Mouse (Mus musculus) left cerebral cortex, adult 11 months (tissue): Measurements from ENCODE around the gene Tpmt.
A peak's percentile ranks its signal among the peaks of the same experiment; 100 is the strongest.

Experiments
- DNase-seq: peaks from one replicate; pipeline ENCODE4 v3.0.0; 2022; ENCODE audit warnings: low spot score

Tpmt gene

DNA sequence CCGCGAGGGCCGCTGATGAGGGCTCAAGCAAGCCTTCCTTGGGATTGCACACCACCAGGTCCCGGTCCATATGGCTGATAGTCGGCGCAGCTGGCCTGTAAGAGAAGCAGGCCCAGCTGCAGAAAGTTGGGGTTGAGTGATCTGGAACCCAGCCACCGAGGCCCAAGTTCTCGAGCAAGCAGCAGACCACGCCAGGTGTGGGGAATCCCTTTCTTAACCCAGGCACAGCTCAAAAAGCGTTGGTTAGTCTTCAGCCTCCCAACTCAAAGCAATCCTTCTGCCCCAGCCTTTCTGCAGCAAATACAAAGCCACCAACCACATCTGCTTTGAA lies at the start of gene Tpmt:
Gene Tpmt, minus strand, starts transcription at position 121 of the 331 bp plus-strand sequence.
- no peak for DNase-seq

DNA sequence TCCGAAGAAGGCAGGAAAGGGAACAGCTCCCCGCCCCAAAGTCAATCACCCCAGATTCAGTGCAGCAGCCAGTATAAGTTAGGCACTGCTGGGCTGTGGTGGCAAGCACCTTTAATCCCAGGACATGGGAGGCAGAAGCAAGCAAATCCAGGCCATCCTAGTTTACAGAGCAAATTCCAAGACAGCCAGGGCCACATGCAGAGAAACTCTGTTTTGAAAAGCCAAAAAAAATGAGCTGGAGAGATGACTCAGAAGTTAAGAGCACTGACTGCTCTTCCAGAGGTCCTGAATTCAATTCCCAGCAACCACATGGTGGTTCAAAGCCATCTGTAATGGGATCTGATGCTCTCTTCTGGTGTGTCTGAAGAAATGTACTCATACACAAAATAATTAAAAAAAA lies 49.3 kb upstream of the Tpmt start:
- DNase-seq, result no peak

DNA sequence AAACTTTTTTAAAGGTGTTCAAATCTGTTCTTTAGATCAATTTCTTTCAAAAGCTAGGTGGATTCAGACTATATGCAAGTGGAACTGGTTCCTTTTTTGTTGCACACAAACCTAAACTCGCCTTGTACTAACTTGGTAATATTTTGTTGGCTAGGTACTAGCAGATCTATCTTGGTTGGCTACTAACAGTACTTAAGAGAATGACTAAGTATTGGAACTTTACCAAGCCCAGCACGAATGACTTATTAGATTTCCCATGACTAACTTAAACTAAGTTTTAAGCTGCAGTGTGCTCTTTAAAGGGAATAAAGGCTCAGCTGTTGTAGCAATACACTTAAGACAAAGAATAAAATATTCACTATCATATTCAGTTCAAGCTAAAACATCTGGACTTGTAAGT lies 44.7 kb upstream of the Tpmt start:
- no peak for DNase-seq

DNA sequence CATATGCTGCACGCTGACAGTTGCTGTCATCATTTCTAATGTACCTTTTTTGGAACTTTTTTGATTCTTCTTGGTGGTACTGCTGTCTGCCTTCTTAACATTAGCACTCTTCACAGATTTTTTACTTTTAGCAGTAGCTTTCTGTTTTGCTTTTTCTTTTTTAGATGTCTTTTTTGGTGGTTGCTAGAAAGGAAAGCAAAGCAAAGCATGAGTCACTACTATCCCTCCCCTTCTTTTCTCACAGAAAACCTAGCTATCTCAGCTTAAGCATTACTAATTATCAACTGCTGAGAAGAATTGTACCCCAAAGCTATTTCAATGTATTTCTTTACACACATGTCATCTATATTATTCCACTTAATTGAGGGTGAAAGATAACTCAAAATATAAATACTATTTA lies 43.9 kb upstream of the Tpmt start:
- no peak for DNase-seq

DNA sequence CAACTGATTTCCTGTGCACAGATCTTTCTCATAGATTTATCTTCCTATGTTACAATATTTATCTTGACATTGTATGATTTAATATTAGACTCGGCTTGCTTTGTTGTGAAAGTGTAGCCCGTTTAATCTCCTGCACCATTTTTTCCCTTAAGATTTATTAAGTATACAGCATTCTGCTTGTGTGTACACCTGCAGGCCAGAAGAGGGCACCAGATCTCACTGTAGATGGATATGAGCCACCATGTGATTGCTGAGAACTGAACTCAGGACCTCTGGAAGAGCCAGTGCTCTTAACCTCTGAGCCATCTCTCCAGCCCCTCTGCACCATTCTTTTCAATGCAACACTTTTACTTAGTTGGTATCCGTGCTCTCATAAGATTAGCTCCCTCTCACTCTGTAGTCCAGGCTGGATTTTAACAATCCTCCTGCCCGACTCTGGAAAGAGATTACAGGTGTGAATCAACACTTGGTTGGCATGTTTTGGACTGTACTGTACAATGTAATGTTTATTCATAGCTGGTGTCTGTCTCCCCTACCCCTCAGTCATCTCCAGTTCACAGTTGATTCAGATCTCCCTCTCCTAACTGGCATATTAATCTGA lies 36.5 kb upstream of the Tpmt start:
- no peak for DNase-seq

DNA sequence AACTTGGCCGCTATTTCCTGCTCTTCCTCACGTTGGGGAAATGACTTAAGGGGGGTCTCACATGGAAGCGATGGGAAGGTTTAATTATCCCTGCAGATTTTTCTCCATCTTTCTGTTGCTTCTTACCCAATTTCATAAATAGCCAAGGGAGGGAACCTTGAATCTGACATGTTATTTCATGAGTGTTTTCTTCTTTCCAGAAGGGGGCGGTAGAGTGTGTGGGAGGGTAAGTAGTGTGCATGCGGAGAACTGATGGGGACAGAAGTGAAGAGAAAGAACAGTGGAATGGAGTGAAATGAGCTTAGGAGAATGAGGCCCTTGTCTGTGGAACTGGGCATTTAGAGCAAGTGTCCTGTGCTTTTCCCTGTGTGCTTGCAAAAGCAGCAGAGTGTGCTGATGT lies 34.3 kb upstream of the Tpmt start:
- no peak for DNase-seq

DNA sequence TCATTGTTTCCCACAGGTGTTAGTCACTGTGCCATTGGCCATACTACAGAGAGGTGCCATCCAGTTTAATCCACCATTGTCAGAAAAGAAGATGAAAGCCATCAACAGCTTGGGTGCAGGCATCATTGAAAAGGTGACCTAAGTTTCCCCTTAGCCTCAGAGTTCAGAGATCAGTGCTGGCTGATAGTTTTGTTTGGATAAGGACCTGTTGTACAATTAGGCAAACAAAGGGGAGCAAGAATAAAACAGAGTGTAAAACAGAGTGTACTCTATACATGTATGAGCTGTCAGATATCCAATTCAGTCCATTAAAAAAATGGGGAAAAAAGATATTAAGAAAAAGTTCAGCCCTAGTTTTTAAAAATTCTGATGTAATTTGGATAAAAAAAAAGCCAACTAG lies 32.8 kb upstream of the Tpmt start:
- DNase-seq, result no peak

DNA sequence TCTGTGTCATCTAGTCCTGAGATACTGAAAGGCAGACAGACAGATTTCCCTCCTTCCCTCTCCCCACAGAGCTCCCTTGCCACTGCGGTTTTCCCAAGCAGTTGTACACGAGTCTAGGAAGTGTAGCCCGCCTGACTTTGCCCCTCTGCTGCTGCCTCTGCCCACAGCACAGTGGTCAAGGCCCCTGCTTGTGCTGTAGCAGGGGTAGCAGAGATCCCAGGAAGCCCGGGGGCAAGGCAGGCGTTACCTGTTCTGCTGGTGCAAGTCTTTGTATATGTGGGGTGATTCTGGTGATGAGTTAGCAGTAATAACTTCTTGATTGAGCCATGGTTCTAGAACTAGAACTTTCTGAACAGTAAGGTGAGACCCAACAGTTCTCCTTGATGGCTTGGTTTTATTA lies 31.6 kb upstream of the Tpmt start:
- no peak for DNase-seq

DNA sequence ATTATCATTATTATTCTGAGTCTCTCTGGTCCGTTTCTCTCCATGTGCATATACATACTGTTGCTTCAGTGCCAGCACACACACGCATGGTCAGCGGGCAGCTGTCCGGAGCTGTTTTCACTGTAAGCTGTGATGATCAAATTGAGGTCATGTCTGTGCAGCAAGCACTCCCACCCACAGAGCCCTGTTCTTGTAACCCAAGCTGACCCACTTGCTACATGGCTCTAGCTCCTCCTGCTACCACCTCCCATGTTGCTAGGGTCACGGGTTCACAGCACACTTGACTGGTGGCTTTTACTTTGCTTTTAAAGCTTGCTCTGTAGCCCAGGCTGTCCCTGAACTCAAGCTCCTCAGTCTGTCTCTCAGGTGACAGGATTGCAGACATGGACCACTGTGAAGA lies 27.9 kb upstream of the Tpmt start:
- no peak for DNase-seq

DNA sequence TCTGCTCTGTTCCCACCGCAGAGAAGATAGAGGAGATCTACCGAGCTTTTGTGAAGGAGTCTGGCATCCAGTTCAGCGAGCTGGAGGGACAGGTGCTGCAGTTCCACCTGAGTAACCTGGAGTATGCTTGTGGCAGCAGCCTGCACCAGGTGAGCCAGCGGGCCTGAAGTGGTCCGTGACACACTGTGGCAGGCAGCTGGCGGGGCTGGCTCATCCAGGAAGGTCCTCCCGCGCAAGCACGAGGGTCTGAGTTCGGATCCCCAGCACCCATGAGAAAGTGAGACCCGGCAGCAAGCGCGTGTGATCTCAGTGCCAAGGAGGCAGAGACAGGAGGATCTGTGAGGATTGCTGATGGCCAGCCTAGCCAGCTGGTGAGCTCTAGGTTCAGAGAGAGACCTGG lies 27.3 kb upstream of the Tpmt start:
- DNase-seq, result no peak

DNA sequence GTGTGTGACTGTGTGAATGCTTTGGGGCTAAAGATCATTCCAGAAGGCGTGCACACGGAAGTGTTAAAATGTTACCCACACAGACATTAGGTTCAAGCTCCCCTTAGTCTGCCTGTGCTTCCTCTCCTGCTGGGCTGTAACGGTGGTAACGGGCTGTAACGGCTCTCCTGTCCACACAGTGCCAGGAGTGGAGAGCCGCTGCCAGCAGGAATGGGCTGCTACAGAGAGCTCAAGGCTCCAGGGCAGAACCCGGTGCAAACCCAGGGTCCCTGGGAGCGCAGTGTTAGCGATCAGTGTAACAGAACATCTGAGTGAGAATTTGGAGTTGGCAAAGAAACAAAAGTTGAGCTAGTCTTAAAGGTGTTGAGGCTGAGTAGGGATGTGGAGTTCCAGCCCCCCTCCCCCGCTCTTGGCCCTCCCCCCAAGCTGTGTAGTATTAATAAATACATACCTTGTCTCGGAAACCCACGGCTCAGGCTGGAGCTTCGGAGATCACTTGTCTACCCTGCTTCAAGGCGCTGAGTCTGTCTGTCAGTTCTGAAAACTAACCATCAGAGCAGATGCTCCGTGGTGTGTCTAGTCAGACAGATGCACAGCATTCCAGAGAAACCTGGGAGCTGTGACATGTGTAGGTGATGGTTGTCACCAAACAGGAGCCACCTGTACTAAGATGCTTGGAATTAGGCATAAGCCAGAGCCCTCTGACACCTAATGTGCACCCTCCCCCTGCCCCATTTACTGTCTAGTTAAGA lies 26.0 kb upstream of the Tpmt start:
- no peak for DNase-seq

DNA sequence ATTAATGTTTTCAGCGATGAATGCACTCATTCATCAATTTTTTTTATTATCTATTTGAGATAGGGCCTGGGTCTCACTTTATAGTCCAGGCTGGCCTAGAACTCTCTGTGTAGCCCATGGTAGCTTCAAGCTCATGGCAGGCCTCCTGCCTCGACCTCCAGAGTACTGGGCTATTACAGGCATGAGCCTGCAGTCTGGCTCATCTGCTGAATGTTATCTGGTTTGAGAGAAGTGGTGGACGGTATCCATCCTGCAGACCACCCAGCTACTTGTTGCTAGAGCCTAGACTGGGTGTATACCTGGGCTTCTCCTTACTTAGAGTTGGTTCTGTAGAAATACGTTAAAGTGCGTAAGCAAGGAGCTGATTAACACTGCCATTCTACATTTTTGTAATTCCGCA lies 22.5 kb upstream of the Tpmt start:
- DNase-seq, result no peak

DNA sequence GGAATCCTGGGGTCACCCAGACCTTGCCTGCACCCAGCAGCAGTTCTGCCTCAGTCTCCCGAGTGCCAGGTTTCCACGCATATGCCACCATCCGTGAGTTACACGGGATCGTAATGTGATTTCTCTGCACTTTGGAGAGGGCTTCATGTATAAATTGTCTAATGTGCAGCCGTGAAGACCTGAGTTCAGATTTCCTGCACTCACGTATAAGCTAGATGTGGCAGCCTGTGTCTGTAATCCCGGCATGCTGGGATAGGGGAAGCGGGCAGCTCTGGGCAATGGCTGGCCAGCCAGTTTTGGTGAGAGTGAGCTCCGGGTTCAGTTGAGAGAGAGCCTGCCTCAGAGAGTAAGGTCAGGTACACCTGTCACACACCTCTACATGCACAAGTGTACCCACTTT lies 22.0 kb upstream of the Tpmt start:
- DNase-seq, result no peak

DNA sequence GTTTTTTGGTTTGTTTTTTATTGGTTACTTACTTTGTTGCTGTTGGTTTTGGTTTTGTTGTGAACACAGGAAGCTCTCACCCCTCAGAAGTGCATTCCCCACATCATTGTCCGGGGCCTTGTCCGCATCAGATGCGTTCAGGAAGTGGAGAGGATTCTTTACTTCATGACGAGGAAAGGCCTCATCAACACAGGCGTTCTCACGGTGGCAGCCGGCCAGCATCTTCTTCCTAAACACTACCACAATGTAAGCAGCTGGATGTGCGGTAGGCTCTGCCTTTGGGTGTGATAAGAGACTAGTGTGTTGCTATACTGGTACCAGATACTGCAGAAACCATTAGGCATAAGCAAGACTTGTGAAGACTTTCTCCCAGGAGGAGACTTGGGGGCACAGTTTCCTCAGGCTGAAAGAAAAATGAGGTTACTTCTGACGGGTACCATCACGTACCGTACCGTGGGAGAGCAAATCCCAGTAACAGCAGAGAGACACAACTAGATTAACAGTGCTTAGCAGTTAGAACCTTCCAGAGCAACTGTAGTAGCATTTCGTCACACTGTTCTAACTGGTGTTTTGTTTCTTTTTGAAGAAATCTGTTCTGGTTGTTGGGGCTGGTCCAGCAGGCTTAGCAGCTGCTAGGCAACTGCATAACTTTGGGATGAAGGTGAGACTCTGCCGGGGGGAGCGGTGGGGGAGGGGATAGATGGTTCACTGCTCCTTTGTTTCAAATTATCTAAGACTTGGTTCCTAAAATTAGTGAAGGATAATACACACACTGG lies 19.6 kb upstream of the Tpmt start:
- no peak for DNase-seq

DNA sequence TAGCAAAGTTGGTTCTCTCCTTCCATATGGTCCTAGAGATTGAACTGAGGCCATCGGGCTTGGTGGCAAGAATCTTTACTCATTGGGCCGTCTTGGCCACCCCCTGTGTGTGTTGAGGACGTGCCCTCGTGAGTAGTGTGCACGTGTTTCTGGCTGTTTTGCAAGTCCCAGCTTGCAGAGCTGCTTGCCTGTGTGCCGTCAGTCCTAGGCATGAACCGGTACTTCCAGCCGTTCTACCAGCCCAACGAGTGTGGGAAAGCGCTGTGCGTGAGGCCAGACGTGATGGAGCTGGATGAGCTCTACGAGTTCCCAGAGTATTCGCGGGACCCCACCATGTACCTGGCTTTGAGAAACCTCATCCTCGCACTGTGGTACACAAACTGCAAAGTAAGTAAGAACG lies 18.2 kb upstream of the Tpmt start:
- no peak for DNase-seq

DNA sequence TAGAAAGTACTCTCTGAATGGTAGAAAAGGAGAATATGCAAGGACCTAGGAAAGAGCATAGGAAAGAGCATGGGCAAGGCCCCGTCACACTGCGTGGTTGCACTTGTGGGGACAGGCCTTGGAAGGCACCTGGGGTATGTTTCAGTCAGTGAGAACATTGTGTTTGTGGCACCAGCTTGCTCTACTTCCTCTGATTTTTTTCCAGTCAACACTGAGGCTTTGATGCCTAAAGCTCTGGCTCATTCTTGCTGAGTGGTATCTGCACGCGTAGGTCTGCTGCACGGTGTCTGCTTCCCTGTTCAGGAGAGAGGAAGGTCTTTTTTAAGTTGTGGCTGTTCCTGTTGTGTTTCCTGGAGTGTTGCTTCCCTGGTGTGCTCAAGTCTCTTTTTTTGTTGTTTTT lies 12.2 kb upstream of the Tpmt start:
- no peak for DNase-seq

DNA sequence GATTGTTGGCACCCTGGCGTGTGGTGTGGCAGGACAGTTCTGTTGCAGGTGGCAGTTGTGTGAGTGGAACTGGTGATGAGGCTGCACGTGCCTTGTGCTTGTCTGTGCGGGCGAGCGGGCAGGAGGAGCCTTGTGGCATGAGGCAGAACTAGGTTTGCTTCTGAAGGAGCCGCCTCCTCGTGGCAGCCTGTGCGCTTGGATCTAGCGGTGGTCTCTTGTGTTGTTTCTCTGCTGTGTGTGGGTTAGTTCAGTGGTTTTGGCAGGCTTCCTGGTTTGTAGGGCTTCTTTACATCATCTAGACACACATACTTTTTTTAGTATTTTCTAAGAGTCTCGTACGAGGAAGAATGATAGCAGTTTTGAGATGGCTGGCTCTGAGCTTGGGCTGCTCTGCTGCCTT lies 11.6 kb upstream of the Tpmt start:
- peak; percentile 39 for DNase-seq

DNA sequence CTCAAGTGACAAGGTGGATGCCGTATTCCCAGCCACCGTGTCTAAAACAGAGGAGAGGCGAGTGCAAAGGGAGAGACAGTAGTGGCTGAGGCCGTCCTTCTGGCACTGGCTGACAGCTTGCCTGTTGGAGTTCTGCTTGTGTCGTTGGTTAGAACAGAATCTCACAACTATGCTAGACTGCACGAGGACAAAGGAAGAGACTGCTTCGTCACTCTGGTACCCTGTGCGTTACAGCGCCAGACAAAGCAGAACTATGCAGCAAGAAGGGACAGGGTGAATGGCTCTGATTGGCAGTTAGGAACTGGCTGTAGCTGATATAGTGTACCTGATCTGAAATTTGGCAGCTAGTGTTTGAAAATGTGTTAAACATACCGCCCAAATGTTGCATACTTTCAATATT lies 9.4 kb upstream of the Tpmt start:
- no peak for DNase-seq

DNA sequence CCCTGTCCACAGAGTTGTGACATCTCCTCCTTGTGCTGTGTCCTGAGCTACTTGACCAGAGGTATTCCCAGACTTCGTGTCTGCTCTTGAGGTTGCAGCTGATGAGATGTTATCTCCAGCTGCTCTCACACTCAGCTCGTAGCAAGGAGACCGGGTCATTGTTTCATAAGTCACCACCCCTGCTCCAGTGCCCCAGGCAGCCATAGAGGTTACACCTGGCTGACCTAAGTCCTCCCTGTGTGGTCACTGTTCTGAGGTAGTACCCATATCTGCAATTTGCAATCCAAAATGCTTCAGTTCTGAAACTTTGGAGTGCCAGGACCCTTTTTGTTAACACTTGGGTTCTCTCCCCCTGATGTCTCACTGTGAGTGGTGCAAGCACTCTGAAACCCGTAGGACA lies 5.5 kb upstream of the Tpmt start:
- no peak for DNase-seq

DNA sequence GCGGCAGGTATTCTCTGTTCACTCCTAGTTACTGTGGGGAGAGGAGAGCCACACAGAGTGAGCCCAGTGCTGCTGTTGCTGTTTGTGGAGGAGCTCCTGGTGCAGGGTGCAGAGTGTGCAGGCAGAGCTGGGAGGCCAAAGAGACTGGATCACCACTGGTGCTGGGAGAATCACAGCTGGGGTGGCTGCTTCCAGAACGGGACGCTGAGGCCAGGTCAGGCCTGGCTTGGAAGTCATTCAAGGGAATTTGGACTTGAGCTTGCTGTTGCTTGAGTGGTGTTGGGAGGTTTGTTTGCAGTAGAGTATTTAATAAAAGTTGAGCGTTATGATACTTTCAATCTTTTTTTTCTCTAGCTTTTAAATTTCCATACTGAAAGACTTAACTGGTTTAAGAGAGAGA lies 3.5 kb upstream of the Tpmt start:
- DNase-seq, result no peak

DNA sequence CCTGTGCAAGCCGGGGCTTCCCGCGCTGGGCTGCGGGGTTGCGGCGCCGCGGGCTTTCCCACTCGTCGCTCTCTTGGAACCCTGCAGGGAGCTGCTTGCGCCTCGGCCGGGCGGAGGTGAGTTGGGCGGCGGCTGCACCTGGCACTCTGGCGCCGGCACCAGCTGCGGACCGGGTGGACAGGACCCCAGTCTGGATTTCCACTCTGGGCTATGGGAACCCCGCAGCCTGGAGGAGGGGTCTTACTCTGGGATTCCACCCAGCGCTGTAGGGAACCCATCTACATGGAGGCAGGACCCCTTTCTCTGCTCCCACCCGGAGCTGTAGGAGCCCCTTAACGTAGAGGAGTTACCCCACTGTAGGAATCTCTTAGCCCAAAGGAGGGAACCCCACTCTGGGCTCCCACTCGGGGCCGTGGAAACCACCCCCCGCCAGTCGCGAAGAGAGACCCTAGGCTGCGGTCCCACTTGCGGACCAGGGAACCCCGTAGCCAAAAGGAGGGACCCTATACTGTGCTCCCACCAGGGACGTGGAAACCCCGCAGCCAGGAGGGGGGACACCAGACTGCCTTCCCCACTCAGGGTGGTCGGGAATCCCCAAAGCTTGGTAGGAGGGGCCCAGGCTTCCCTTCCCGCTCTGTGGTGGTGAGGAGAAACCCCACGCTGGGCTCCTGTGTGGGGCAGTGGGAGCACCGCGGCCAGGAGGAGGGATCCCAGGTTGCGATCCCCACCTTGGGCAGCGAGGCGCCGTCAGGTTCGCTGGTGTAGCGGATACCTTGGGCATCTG lies 512 bp downstream of the Tpmt start:
- no peak for DNase-seq

DNA sequence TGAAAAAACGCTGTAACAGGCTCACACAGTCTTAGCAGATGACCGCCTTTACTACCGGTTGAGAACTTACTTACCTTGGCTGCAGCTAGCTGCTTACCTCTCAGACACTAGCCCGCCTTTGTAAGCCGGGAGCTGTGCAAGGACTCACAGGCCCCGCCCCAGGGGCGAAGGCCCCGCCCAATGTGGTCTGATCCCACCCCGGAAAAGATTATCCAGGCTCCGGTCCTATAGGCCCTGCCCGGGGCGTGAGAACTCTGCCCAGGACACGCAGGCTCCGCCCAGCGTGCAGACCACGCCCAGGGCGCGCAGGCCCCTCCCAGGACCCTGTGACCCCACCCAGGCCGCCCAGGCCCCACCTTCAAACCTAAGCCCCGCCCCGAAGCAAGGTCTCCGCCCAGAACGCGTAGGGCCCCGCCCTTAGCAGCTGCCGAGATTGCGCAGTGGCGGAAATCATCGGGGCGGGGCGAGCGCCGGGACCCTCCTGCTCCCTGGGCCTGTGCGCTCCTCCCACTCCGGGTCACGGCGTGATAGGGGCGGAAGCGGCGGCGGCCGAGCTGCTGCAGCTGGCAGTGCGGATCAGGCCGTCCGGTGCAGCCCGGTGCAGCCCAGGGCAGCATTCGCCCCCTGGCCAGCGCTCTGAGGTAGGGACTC lies 1.4 kb downstream of the Tpmt start, which contains the start of gene Kdm1b:
Gene Kdm1b, plus strand, starts transcription at position 470 of the 651 bp plus-strand sequence.
- DNase-seq, result peak; percentile 97
